Mouse (Mus musculus) heart, postnatal 4 days (tissue): ENCODE data around the gene Casp6. TPM values are rescaled to one million over a fixed set of nuclear protein-coding genes. Genes with fewer than 3 reads are reported as not detected.

Experiments
- DNase-seq: peaks from one replicate; pipeline ENCODE4 v3.0.0; 2021
- total RNA-seq, 2 experiments: library from RNA; stranded (reverse); gene quantifications; 2 replicates each; pipeline ENCODE4 v1.2.3; 2021

The Casp6 gene
- total RNA-seq, 2 experiments from 2014 or later: 22.2 to 23.7 TPM

DNA sequence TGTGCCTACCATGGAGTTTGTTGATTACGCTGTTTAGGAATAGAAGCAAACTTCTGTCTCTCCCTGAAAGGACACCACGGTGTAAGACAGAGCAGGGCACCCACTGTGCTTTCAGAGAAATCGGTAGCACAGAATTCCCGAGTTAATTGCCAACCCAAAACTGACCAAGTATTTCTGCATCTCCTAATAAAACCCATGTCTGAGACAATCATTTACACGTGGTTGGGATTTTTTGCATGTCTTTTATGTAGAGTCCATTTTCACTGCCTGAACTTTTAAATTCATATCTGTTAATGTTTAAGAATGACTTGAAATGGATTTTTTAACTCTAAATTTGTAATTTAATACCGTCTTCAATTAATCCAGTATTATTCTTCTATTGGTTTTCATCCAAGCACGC is 22.4 kb downstream of the Casp6 start:
- no peak for DNase-seq

GRCm38 (mm10) chr3:129925861-129926260 is 24.6 kb downstream of the Casp6 start:
- DNase-seq: no peak

DNA sequence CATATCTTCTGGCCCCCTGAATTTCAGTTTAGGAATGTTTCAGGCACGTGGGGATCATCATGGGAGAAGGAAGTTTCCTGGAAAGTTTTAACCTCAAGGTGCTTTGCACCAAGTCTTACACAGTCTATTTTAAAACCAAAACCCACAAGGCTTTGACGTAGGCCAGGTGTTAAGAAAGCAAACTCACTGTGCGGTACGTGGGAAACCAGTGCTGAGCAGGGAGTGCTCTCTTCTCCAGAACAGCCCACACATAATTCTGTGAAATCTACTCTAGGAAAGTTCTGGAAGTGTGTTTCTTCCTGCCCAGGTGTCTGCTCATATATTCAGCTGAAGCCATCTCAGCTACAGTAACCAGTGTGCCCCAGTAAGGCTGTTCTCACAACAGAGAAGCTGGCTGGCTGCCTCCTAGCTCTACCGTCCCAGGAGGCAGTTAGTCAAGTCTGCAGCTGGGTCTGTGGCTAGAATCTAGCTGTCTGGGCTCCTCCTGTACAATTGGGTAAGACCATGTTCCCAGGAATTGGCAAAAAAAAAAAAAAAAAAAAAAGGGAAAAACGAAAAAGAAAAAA is 29.1 kb downstream of the Casp6 start:
- no peak for DNase-seq

DNA sequence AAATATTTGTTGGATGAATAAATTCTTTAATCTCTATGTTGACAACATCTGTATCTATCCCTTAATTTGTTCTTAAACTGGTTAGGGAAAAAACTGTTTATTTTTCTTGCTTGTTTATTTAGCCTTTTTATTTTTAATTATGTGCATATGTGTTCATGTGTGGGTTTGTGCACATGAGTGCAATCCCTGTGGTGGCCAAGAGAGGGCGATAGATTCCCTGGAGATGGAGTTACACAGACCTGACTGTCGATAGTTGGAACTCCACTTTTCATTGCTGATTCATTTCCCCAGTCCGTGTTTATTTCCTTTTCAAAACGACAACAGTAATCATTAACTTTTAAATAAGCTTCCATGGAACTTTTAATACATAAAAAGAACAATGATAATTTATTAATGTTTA is 31.2 kb downstream of the Casp6 start:
- DNase-seq: peak; percentile 23

- DNase-seq: no peak
Observed at GRCm38 (mm10) chr3:129936561-129936960, 35.3 kb downstream of the Casp6 start.

DNA sequence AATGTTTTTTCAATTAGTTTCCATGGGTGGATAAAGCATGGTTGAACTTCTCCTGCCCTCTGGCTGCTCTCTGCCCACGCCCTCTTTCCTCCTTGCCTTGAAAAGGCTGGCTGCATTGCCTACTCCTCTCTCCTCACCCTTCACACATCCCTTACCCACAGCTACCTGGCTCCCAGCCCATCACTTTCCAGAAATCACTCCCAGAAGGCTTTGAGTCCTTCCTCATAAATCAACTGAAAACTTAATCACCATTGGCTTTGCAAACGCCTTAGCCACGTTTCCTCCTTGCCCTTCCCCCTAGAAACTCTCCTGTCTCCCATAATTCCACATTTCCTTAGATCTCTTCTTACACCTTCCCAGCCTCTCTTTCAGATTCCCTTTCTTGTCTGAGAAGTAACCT is 36.6 kb downstream of the Casp6 start:
- DNase-seq: peak; percentile 8

DNA sequence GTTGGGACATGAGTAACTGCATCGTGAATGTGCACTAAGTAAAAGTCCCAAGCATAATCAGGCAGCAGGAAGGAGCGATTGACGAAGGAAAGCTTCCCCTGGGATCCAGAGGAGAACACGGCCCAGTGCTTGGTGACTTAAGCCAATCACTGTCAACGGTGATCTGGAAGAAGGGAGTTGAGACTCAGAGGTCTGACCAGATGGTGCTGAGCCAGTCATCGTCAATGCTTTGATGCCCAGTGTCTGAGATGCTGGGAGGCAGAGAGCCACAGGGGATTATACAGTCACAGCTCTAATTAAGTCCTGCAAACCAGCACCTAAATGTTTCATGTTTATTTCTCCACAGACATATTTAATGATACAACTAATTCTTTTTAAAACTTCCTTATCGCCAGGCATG is 37.8 kb downstream of the Casp6 start:
- DNase-seq: no peak

- no peak for DNase-seq
Observed at GRCm38 (mm10) chr3:129940780-129941179, 39.6 kb downstream of the Casp6 start.

GRCm38 (mm10) chr3:129941291-129941690 is 40.1 kb downstream of the Casp6 start:
- DNase-seq: no peak

- DNase-seq: no peak
Observed at GRCm38 (mm10) chr3:129943813-129944212, 42.6 kb downstream of the Casp6 start.

DNA sequence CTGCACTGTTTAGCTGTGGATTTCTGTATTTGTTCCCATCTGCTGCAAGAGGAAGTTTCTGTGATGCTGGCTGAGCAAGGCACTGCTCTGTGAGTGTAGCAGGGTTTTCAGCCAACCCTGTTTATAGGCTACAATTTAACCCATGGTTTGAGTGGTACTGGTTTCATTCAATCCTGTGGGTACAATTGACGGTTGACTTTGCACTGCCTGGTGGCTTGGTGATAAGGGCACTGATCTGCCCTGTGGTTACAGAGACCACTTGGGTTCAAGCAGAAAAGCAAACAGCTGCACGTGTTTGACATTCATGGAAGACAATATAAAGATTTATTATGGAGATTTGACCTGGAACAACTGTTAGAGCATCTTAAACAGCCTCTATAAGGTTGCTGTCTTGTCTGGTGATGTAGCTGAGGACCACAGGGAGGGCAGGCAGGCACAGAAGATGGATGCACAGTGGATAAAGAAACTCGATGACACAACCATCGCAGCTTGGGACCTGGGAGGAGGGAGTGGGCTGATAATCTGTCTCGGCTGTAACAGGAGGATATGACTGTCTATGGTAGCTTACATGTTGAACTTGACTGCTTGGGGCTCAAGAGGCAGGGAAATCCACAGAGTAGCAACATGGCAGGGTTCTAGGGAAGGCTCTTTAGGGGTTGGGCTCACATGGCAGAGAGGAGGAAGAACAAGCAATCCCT is 45.1 kb downstream of the Casp6 start:
- DNase-seq: no peak

- DNase-seq: no peak
Observed at GRCm38 (mm10) chr3:129948359-129948758, 47.1 kb downstream of the Casp6 start.

DNA sequence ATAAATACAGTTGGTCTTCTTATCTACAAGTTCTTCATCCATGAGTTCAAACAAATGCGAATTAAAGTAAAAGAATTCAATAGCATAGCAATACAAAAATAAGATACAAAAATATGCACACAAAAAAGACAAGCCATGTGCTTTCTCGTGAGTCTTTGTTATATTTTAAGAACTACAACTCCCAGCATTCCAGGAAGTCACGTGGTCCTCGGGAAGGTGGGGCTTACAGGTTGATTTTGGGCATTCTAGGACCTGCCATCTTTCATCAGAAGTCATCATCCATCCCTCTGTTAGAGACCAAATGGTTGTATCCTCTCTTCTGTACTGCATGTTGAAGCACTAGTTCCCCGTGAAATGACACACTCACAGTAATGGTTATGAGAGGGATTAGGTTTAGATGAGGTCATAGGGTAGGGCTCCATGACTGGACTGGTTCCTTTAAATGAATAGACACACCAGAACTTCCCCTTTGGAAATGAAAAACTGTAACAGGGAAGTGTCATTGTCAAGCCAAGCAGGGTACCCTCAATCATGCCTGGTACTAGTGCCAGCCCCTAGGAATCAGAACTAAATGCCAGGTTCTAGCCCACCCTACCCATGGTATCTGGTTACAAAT is 48.0 kb downstream of the Casp6 start:
- DNase-seq: no peak

DNA sequence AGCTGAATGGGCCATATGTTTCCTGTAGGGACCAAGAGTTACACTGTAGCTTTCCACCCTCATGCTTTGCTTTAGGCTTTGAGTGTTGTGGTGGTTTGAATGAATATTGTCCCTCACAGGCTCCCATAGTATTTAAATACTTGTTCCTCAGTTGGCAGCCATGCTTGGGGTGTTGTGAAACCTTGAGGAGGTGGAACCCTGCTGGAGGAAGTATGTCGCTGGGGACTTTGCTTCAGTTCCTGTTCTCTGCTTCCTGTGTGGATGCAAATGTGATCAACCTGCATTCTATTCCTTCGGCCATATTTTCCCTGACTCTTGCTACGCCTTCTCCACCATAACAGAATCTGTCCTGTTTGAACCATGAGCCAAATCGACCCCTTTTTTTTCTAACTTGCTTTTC is 52.1 kb downstream of the Casp6 start:
- no peak for DNase-seq

DNA sequence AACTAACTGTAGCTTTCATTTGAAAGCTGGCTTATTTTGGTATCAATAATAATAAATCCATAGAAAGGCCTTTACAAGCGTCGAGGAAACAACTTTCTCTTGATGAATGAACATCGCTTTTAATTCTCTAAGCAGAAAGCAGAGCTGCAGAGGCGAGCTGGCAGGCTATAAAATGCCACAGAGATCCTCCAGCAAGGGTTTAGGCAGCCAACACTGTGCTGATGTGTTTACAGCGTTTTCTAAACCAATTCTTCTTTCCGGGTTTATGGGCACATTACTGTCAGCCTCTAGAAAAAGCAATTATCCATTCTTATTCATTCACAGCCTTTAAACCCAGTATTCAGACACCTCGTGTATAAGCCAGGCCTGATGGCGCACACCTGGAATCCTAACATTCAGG is 61.3 kb downstream of the Casp6 start:
- no peak for DNase-seq

Other genes starting within 250 kb of the Casp6 start
- gene Egf, start 146.1 kb upstream of the Casp6 start, total RNA-seq: 1 to 10 TPM; 2.3 to 2.5 TPM
- not detected for gene Lrit3, start 97.4 kb upstream of the Casp6 start, total RNA-seq
- under 1 TPM; 0.20 to 0.21 TPM for gene Rrh, start 78.8 kb upstream of the Casp6 start, total RNA-seq
- 10 to 100 TPM; 30.3 to 33.3 TPM for gene Gar1, start 70.0 kb upstream of the Casp6 start, total RNA-seq
- 1 to 10 TPM; 1.5 to 1.7 TPM for gene Cfi, start 65.5 kb upstream of the Casp6 start, total RNA-seq
- 10 to 100 TPM; 22.6 to 26.5 TPM for gene Pla2g12a, start 22.8 kb upstream of the Casp6 start, total RNA-seq
- 1 to 10 TPM; 1.1 to 1.4 TPM for gene Mcub, start 68.8 kb downstream of the Casp6 start, total RNA-seq
- gene Sec24b, start 160.1 kb downstream of the Casp6 start, total RNA-seq: 10 to 100 TPM; 41.4 to 42.0 TPM
- 1 to 10 TPM; 1.7 to 1.8 TPM for gene Col25a1, start 230.1 kb downstream of the Casp6 start, total RNA-seq